Mouse (Mus musculus): ENCODE data around the gene Nav3. TPM values are rescaled to one million over a fixed set of nuclear protein-coding genes. Genes with fewer than 3 reads are reported as not detected.

Nav3 gene
- polyA plus RNA-seq, 1 experiment from 2014 or later = 0.96 TPM

- DNase-seq (ENCODE audit: low spot score) (no peak), ATAC-seq (ENCODE audit: low FRiP score, low TSS enrichment) (no peak)
- Histone ChIP-seq H3K4me3 (ENCODE audit: low read depth, low read length) (no peak overlapping the region), H3K4me1 (replicated peaks; ENCODE audit: control insufficient read depth, insufficient read depth) (no peaks in the 10 kb centered on the region), H3K27me3 (ENCODE audit: control insufficient read depth, insufficient read depth, low read length) (no peaks in the 10 kb centered on the region), H3K36me3 (ENCODE audit: control insufficient read depth, insufficient read depth, low read length) (no peaks in the 10 kb centered on the region), H3K4me2 (replicated peaks; ENCODE audit: low read depth) (no peak overlapping the region), H3K9me3 (ENCODE audit: control insufficient read depth, low read length) (no peaks in the 10 kb centered on the region), H3K27ac (replicated peaks) (no peak overlapping the region), H3K9ac (ENCODE audit: low read length) (no peak overlapping the region)
- TF ChIP-seq EP300 (optimal IDR thresholded peaks at IDR 0.05) (no peak), CTCF (IDR thresholded peaks at IDR 0.05; ENCODE audit: low read depth) (no peak)
- 70% methylated on average over 2 of the region's 2 CpGs for WGBS
These were observed 287.1 kb downstream of the Nav3 start for GRCm38 (mm10) chr10:110168892-110169291.

GRCm38 (mm10) chr10:110162596-110162995 lies 293.4 kb downstream of the Nav3 start:
- no peaks in the 10 kb centered on the region for H3K27me3 ChIP-seq (ENCODE audit: control insufficient read depth, insufficient read depth, low read length)
- H3K9me3 ChIP-seq (ENCODE audit: control insufficient read depth, low read length) = no peaks in the 10 kb centered on the region
- TF ChIP-seq EP300 (optimal IDR thresholded peaks at IDR 0.05) = no peak
- no peak for TF ChIP-seq CTCF (IDR thresholded peaks at IDR 0.05; ENCODE audit: low read depth)
- H3K4me3 ChIP-seq (ENCODE audit: low read depth, low read length) = no peak overlapping the region
- no peak overlapping the region for H3K27ac ChIP-seq (replicated peaks)
- DNase-seq (ENCODE audit: low spot score) (no peak), ATAC-seq (ENCODE audit: low FRiP score, low TSS enrichment) (no peak)
- H3K9ac ChIP-seq (ENCODE audit: low read length) = no peak overlapping the region
- no peak overlapping the region for H3K4me2 ChIP-seq (replicated peaks; ENCODE audit: low read depth)
- no peaks in the 10 kb centered on the region for H3K36me3 ChIP-seq (ENCODE audit: control insufficient read depth, insufficient read depth, low read length)
- H3K4me1 ChIP-seq (replicated peaks; ENCODE audit: control insufficient read depth, insufficient read depth) = no peaks in the 10 kb centered on the region

GRCm38 (mm10) chr10:110160894-110161293 lies 295.1 kb downstream of the Nav3 start:
- no peaks in the 10 kb centered on the region for H3K36me3 ChIP-seq (ENCODE audit: control insufficient read depth, insufficient read depth, low read length)
- TF ChIP-seq CTCF (IDR thresholded peaks at IDR 0.05; ENCODE audit: low read depth) (no peak), EP300 (optimal IDR thresholded peaks at IDR 0.05) (no peak)
- no peak overlapping the region for H3K4me2 ChIP-seq (replicated peaks; ENCODE audit: low read depth)
- no peak for DNase-seq (ENCODE audit: low spot score)
- no peak overlapping the region for H3K9ac ChIP-seq (ENCODE audit: low read length)
- no peak overlapping the region for H3K4me3 ChIP-seq (ENCODE audit: low read depth, low read length)
- H3K27ac ChIP-seq (replicated peaks) = no peak overlapping the region
- H3K4me1 ChIP-seq (replicated peaks; ENCODE audit: control insufficient read depth, insufficient read depth) = no peaks in the 10 kb centered on the region
- 55% methylated on average over 5 of the region's 5 CpGs for WGBS
- ATAC-seq (ENCODE audit: low FRiP score, low TSS enrichment) = no peak
- no peaks in the 10 kb centered on the region for H3K27me3 ChIP-seq (ENCODE audit: control insufficient read depth, insufficient read depth, low read length)
- H3K9me3 ChIP-seq (ENCODE audit: control insufficient read depth, low read length) = no peaks in the 10 kb centered on the region

GRCm38 (mm10) chr10:110159548-110159947 lies 296.5 kb downstream of the Nav3 start:
- no peaks in the 10 kb centered on the region for H3K36me3 ChIP-seq (ENCODE audit: control insufficient read depth, insufficient read depth, low read length)
- H3K4me3 ChIP-seq (ENCODE audit: low read depth, low read length) = no peak overlapping the region
- 54% methylated on average over 1 of the region's 1 CpGs for WGBS
- no peaks in the 10 kb centered on the region for H3K4me1 ChIP-seq (replicated peaks; ENCODE audit: control insufficient read depth, insufficient read depth)
- H3K4me2 ChIP-seq (replicated peaks; ENCODE audit: low read depth) = no peak overlapping the region
- ATAC-seq (ENCODE audit: low FRiP score, low TSS enrichment) (no peak), DNase-seq (ENCODE audit: low spot score) (no peak)
- no peak overlapping the region for H3K27ac ChIP-seq (replicated peaks)
- H3K9ac ChIP-seq (ENCODE audit: low read length) = no peak overlapping the region
- no peaks in the 10 kb centered on the region for H3K9me3 ChIP-seq (ENCODE audit: control insufficient read depth, low read length)
- TF ChIP-seq EP300 (optimal IDR thresholded peaks at IDR 0.05) (no peak), CTCF (IDR thresholded peaks at IDR 0.05; ENCODE audit: low read depth) (no peak)
- H3K27me3 ChIP-seq (ENCODE audit: control insufficient read depth, insufficient read depth, low read length) = no peaks in the 10 kb centered on the region

GRCm38 (mm10) chr10:110158122-110158521 lies 297.9 kb downstream of the Nav3 start:
- no peak for DNase-seq (ENCODE audit: low spot score)
- Histone ChIP-seq H3K4me1 (replicated peaks; ENCODE audit: control insufficient read depth, insufficient read depth) (no peaks in the 10 kb centered on the region), H3K27ac (replicated peaks) (no peak overlapping the region), H3K4me2 (replicated peaks; ENCODE audit: low read depth) (no peak overlapping the region), H3K4me3 (ENCODE audit: low read depth, low read length) (no peak overlapping the region), H3K9me3 (ENCODE audit: control insufficient read depth, low read length) (no peaks in the 10 kb centered on the region), H3K27me3 (ENCODE audit: control insufficient read depth, insufficient read depth, low read length) (no peaks in the 10 kb centered on the region), H3K36me3 (ENCODE audit: control insufficient read depth, insufficient read depth, low read length) (no peaks in the 10 kb centered on the region), H3K9ac (ENCODE audit: low read length) (no peak overlapping the region)
- 72% methylated on average over 3 of the region's 3 CpGs for WGBS
- no peak for TF ChIP-seq EP300 (optimal IDR thresholded peaks at IDR 0.05)
- TF ChIP-seq CTCF (IDR thresholded peaks at IDR 0.05; ENCODE audit: low read depth) = no peak
- no peak for ATAC-seq (ENCODE audit: low FRiP score, low TSS enrichment)

GRCm38 (mm10) chr10:110156412-110156811 lies 299.6 kb downstream of the Nav3 start:
- no peak for ATAC-seq (ENCODE audit: low FRiP score, low TSS enrichment)
- no peak overlapping the region for H3K9ac ChIP-seq (ENCODE audit: low read length)
- H3K4me1 ChIP-seq (replicated peaks; ENCODE audit: control insufficient read depth, insufficient read depth) = no peaks in the 10 kb centered on the region
- no peak overlapping the region for H3K4me2 ChIP-seq (replicated peaks; ENCODE audit: low read depth)
- H3K4me3 ChIP-seq (ENCODE audit: low read depth, low read length) = no peak overlapping the region
- WGBS = 27% methylated on average over 1 of the region's 1 CpGs
- H3K27me3 ChIP-seq (ENCODE audit: control insufficient read depth, insufficient read depth, low read length) = no peaks in the 10 kb centered on the region
- no peaks in the 10 kb centered on the region for H3K36me3 ChIP-seq (ENCODE audit: control insufficient read depth, insufficient read depth, low read length)
- H3K9me3 ChIP-seq (ENCODE audit: control insufficient read depth, low read length) = no peaks in the 10 kb centered on the region
- H3K27ac ChIP-seq (replicated peaks) = no peak overlapping the region
- no peak for DNase-seq (ENCODE audit: low spot score)
- TF ChIP-seq EP300 (optimal IDR thresholded peaks at IDR 0.05) (no peak), CTCF (IDR thresholded peaks at IDR 0.05; ENCODE audit: low read depth) (no peak)
